Mouse (Mus musculus): ENCODE data around the gene Esp16. TPM values are rescaled to one million over a fixed set of nuclear protein-coding genes. Genes with fewer than 3 reads are reported as not detected.
"Not testable (repeated sequence)": the region's sequence is repeated elsewhere in the genome, so short reads cannot be mapped to it uniquely, and the experiment has no call there.

Esp16 gene
- polyA plus RNA-seq (2017; shearing (Covaris generic)): not detected

DNA sequence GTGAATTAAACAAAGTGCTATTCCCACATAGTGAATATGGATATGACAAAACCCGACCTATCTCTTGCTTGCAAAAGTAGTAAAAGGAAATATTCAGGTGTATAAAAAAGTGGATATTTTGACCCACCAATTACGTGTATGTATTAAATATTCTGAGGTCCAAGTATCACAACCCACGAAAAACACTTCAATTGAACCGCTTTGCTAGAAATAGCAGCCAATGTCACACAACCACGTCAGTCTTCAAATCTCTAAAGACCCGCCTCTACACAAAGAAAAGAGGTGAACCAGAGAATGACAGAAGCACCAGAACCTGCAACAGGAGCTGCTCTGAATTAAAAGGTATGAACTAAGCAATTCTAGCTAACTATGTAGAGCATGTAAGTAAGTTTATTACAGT is at the start of gene Esp16:
Esp16 (plus strand) TSS at position 301 of the 400 bp plus-strand sequence.
- not testable (repeated sequence) for ATAC-seq

DNA sequence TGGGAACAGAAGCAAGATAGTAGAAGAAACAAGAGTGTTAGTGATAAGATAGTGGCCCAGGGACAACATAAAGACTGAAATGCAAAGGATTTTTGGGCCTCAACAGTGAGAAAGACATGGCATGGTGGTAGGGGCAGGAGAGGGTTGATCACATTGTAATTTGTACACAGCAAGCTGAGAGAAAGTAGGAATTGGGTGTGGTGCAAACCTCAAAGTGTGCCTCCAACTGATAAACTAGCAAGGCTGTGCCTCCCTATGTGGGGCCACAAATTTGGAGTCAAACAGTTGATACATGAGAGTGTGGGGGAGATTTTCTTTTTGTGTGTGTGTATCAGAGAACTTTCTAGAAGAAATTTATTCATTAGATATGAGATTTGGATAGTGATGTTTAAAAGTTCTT is 37.9 kb upstream of the Esp16 start:
- ATAC-seq: not testable (repeated sequence)

Other genes starting within 250 kb of the Esp16 start
- gene Esp18, start 129.8 kb upstream of the Esp16 start, polyA plus RNA-seq (2017; shearing (Covaris generic)): not detected
- gene Esp15, start 104.8 kb downstream of the Esp16 start, polyA plus RNA-seq (2017; shearing (Covaris generic)): not detected

All from inflammation-experienced regulatory T-cells, adult 6 months (primary cell).